Mouse (Mus musculus) retina, adult 2 months (tissue): ENCODE results near the gene Rnasel.

Experiments used
- DNase-seq: peaks from one replicate; pipeline ENCODE4 v3.0.0-alpha.2; 2012; ENCODE audit warnings: low read depth, low spot score

Gene Rnasel

GRCm38 (mm10) chr1:153749211-153749801 is at the start of gene Rnasel:
TSS of gene Rnasel (plus strand) at chr1:153749426.
- DNase-seq, result no peak

- DNase-seq, result no peak
These were observed 48.7 kb upstream of the Rnasel start for GRCm38 (mm10) chr1:153700448-153701063.

GRCm38 (mm10) chr1:153701461-153701860 is 47.8 kb upstream of the Rnasel start:
- no peak for DNase-seq

- DNase-seq, result no peak
These were observed 46.9 kb upstream of the Rnasel start for GRCm38 (mm10) chr1:153702166-153702852.

DNA sequence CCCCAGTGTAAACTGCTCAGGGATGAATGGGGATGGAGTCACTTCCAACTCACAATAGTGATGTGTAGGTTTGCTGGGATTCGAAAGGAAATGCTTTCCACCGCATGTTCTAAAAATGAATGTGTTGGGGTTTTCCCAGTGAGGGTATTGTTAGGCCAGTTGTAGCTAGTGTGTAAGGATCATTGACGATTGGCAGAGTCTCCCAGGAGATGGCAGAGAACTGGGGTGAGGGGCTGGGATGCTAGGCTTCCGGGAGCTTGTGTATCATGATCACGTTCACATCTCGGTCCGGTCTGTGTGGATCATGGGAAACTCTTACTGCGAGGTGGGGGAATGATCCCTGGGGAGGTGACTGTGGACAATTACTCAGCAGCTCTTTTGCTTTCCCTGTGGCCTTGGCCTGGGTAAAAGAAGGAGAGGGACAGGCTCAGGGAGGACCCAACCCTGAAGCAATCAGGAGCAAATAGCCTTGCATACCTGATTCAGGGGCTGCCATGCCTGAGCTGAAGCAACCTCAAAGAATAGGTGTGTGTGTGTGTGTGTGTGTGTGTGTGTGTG is 46.3 kb upstream of the Rnasel start:
- no peak for DNase-seq

GRCm38 (mm10) chr1:153703445-153703991 is 45.7 kb upstream of the Rnasel start:
- no peak for DNase-seq

GRCm38 (mm10) chr1:153704174-153704573 is 45.1 kb upstream of the Rnasel start:
- DNase-seq, result no peak

GRCm38 (mm10) chr1:153704996-153705395 is 44.2 kb upstream of the Rnasel start:
- DNase-seq, result no peak

GRCm38 (mm10) chr1:153708626-153709025 is 40.6 kb upstream of the Rnasel start:
- no peak for DNase-seq

- DNase-seq, result no peak
These were observed 39.8 kb upstream of the Rnasel start for GRCm38 (mm10) chr1:153709451-153709850.

GRCm38 (mm10) chr1:153711544-153712262 is 37.5 kb upstream of the Rnasel start:
- no peak for DNase-seq

DNA sequence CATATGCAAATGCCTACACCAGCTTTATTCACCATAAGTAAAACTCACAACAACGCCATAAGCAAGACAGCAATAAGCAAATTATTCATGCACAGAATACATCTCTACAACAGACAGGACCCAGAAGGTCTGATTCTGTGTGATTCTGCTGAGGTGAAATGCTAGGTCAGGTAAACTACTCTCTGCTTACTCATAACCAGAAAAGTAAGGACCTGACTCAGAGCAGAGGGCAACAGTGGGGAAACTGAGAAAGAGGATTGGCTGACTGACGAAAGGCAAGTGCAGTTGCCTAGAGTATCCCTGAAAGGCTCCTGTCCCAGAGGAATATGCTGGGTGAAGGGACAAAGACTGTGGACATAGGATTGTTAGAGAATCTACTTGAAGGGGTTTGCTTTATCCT is 36.6 kb upstream of the Rnasel start:
- DNase-seq, result no peak

- no peak for DNase-seq
These were observed 31.2 kb upstream of the Rnasel start for GRCm38 (mm10) chr1:153717990-153718389.

DNA sequence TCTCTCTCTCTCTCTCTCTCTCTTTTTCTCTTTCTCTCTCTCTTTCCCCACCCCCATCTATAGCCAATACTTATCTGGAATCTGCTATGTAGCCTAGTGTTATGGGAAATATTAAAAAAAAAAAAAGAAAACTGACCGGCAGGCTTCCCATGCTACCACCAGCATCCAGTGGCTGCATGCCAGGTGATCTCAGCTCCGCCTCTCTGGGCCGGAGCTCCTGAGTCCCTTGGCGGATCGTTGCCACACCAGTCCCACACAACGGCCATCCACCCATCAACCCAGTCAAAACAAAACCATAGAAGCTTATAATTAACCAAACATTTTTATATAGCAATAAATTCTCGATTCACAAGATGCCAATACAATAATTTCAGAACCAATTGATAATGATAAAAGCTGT is 28.3 kb upstream of the Rnasel start:
- no peak for DNase-seq

DNA sequence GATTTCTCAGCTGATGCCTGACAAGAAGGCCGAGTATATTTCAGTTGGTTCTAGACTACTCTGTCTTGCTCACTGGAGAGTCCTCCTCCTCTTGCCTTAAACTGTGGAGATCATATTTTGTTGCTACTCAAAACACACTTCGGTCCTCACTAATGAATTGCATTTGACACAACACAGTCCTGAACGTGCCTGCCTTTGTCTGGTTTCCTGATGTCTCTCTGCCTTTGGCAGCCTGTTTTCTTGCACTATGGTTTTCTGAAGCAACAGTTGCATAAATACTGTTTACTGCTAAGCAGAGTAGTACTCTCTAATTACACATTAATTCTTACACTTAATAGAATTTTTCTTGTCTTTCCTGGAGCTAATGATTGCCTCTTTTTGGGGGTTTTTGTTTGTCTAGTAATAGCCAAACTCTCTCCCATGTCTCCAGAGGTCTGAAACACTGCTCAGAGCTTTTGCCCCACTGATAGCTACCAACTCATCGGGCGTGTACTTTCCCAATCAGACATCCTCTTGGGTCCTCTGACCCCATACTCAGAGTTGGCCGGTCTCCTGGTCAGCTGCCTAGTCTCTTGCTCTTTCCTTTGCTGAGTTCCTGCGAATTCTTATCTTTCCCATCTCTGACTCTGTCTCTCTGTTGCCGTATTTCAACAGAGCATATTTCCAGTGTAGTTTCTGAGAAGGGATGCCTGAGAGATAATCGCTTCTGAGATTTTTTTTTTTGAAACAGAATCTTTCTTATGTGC is 27.5 kb upstream of the Rnasel start:
- DNase-seq, result no peak

DNA sequence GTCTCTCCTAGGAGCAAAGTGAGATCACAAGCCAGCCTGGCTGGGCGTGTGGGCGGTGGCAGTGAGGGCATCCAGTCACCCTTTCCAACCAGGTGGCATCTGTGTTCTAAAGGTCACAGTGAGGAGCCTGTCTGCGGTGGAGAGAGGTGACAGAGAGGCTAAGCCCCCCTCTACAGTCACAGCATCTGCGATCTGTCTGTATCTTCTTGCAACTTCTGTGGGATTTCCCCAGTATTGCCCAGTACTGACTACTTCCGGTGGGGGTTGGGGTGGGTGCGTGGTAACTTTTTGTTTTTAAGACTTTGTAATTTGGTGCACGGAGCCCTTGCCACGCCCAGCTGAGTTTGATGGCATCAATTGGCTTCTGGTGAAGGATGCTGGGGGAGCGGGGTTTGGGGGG is 25.8 kb upstream of the Rnasel start:
- no peak for DNase-seq

GRCm38 (mm10) chr1:153726636-153727035 is 22.6 kb upstream of the Rnasel start:
- DNase-seq, result no peak

DNA sequence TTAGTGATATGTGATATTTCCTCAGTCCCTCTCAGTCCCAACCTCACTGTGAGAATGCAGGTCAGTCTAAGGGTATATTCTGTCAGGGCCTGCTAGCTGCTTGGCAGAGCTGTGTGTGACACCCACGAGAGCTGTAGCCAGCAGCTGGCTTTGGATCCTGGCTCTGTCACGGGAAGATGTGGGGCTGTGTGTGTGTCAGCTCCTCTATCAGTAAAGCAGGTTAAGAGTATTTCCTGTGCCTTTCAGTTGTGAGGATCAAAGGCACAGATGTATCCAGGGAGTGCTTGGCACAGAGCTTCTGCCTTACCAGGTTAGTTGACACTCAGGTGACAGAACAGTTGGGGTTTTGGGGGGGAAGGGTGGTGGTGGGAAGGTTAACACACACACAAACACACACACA is 19.4 kb upstream of the Rnasel start:
- DNase-seq, result no peak

- no peak for DNase-seq
These were observed 18.6 kb upstream of the Rnasel start for GRCm38 (mm10) chr1:153730671-153731070.

GRCm38 (mm10) chr1:153733181-153733580 is 16.0 kb upstream of the Rnasel start:
- DNase-seq, result no peak

GRCm38 (mm10) chr1:153734866-153735265 is 14.4 kb upstream of the Rnasel start:
- no peak for DNase-seq
